Mouse (Mus musculus): ENCODE measurements around the gene Fam177a. TPM values are rescaled to one million over a fixed set of nuclear protein-coding genes. Genes with fewer than 3 reads are reported as not detected.
"Not testable (repeated sequence)": the region's sequence is repeated elsewhere in the genome, so short reads cannot be mapped to it uniquely, and the experiment has no call there.

The Fam177a gene
- total and polyA plus RNA-seq, 2 experiments from 2014 or later: 51.3 to 86.3 TPM

DNA sequence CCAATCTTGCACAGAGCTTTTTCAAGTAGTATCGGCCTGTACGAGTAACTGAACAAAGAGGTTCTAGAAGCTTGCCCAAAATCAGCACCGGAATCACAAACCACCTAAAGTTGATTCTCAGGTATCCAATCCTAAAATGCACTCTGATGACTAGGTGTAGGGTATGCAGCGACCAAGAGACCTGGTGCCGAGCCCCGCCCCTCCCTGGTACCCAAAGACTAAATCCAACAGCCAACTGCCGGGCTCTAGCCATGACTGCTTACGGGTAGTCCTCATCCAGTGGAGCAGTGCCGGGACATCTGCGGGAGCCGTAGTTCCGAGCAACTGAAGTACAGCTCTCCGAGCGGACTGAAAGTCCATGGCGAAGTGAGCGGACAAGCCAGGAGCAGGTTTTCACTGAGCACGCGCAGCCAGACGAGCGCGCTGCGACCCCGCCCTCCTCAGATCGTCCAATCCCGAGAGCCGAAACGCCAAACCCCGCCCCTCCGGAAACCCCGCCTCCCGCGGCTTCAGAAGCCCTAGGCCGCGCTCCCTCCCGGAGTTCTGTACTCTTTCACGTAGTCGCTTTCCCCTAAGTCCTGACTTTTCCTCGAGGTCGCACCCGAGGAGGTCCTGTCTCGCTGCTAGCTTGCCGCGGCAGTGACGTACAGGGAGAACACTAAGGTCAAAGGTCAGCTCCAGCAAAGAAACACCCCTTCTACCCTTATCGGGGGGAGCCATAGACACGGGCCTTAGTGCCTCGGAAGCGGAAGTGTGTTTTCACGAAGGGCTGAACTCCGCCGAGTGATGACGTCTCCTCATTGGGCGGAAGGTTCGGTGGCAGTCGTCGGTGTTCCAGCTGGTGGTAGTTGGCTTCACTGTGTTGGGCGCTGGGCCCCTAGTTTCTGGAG is 30.5 kb downstream of the Fam177a start, which contains the start of gene Srp54b:
Srp54b (plus strand) TSS at position 546 of the 890 bp plus-strand sequence.
- WGBS: no CpG with 5 or more reads among the region's 57 CpGs
- H3K27ac ChIP-seq (ENCODE audit: low read depth, low read length); H3K9ac ChIP-seq; H3K9me3 ChIP-seq (ENCODE audit: low read length); H3K36me3 ChIP-seq (ENCODE audit: insufficient read depth); H3K4me1 ChIP-seq (ENCODE audit: insufficient read depth); H3K4me2 ChIP-seq (ENCODE audit: low read depth); DNase-seq; H3K27me3 ChIP-seq (ENCODE audit: insufficient read depth, low read length); H3K4me3 ChIP-seq (ENCODE audit: low read depth, low read length): not testable (repeated sequence)
- ATAC-seq: peak; percentile 99

DNA sequence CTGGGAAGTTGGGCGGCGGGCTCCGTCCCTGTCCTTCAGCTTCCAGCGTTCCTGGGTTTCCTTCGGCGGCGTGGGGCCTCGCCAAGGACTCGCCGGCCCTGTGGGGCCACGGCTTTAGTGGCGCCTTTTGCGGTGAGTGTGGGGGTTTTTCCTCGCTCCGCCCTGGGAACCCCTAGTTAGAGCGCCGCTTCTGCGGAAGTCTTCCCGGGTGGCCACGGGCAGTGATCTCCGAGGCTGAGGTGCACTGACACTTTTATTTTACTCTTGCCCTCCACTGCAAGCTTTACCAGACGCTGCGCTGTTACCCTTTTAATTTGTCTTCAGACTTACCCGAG is 31.1 kb downstream of the Fam177a start:
- under 1% methylated on average over 9 of the region's 24 CpGs for WGBS
- not testable (repeated sequence) for H3K9ac ChIP-seq; H3K27ac ChIP-seq (ENCODE audit: low read depth, low read length); H3K4me2 ChIP-seq (ENCODE audit: low read depth); H3K27me3 ChIP-seq (ENCODE audit: insufficient read depth, low read length); H3K9me3 ChIP-seq (ENCODE audit: low read length); H3K36me3 ChIP-seq (ENCODE audit: insufficient read depth); DNase-seq; H3K4me3 ChIP-seq (ENCODE audit: low read depth, low read length); H3K4me1 ChIP-seq (ENCODE audit: insufficient read depth)
- ATAC-seq: peak; percentile 42

DNA sequence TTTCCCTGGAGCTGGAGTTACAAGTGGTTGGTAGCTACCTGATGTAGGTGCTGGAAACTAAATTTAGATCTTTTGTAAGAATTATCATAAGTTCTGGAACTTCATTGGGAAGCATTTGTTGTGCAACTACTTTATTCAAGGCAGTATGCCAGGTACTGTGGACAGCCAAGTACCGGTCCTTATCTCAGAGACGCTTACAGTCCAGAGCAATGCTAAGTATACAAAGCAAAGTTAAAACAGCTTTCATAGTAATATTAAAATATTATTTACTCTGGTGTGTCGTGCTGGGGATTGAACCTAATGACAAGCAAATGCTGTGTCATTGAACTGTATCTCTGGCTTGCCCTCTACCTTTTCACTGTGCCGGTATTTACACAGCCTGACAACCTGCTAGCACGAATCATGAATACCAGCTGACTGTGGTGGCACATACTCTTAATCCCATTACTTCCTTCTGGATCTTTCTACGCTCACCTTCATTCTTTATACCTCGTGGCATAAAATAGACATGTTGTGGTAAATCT is 42.8 kb downstream of the Fam177a start:
- H3K36me3 ChIP-seq (ENCODE audit: insufficient read depth); H3K4me1 ChIP-seq (ENCODE audit: insufficient read depth); H3K4me2 ChIP-seq (ENCODE audit: low read depth); H3K27ac ChIP-seq (ENCODE audit: low read depth, low read length); H3K4me3 ChIP-seq (ENCODE audit: low read depth, low read length); ATAC-seq; H3K9ac ChIP-seq; H3K9me3 ChIP-seq (ENCODE audit: low read length); DNase-seq; H3K27me3 ChIP-seq (ENCODE audit: insufficient read depth, low read length): not testable (repeated sequence)
- no CpG with 5 or more reads among the region's 7 CpGs for WGBS

DNA sequence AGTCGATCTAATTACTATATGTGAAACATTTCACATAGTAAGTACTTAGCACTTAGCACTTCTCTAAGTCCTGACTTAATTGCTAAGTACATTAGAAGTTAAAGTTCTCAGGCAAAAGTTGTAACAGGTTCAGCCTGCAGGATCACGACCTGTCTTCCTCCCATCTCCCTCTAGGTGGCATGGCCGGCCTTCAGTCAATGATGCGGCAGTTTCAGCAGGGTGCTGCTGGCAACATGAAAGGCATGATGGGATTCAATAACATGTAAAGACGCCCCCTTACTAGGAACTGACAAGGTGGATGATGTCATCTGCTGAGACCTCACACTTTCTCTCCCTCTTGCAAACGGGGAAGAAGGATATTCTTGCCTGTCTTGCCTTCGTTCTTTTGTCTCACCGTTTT is 63.4 kb downstream of the Fam177a start:
- H3K9ac ChIP-seq; H3K4me3 ChIP-seq (ENCODE audit: low read depth, low read length); H3K36me3 ChIP-seq (ENCODE audit: insufficient read depth); ATAC-seq; H3K27ac ChIP-seq (ENCODE audit: low read depth, low read length); DNase-seq; H3K27me3 ChIP-seq (ENCODE audit: insufficient read depth, low read length); H3K4me2 ChIP-seq (ENCODE audit: low read depth); H3K9me3 ChIP-seq (ENCODE audit: low read length); H3K4me1 ChIP-seq (ENCODE audit: insufficient read depth): not testable (repeated sequence)
- WGBS: no CpG with 5 or more reads among the region's 8 CpGs

DNA sequence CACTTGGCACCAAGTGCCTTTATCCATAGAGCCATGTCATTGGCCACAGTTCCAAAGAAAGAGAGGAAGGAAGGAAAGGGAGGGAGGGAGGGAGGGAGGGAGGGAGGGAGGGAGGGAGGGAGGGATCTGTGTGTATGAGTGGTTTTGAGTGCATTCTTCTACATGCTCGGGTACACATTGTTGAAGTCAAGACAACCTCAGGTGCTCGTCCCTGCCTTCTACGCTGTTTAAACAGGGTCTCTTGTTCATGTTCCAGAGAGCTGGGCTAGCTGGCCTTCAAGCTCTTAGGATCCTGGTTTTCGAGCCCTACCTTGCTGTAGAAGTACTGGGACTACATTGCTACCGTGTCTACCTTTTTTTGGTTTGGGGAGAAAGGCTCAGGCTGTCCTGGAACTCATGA is 64.9 kb downstream of the Fam177a start:
- H3K4me1 ChIP-seq (ENCODE audit: insufficient read depth); H3K9ac ChIP-seq; H3K9me3 ChIP-seq (ENCODE audit: low read length); DNase-seq; H3K36me3 ChIP-seq (ENCODE audit: insufficient read depth); ATAC-seq; H3K27me3 ChIP-seq (ENCODE audit: insufficient read depth, low read length); H3K4me3 ChIP-seq (ENCODE audit: low read depth, low read length); H3K4me2 ChIP-seq (ENCODE audit: low read depth); H3K27ac ChIP-seq (ENCODE audit: low read depth, low read length): not testable (repeated sequence)
- no CpG with 5 or more reads among the region's 5 CpGs for WGBS

Other genes with a start within 250 kb of the Fam177a start
- not detected in 2 replicates for gene Gm20403, start 137.9 kb upstream of the Fam177a start, total RNA-seq (2014; rRNA removed)
- not detected in 2 replicates for gene Gm20403, start 137.9 kb upstream of the Fam177a start, polyA plus RNA-seq (2015; fragmentation: Nextera tagmentation; extraction: Ambion mirVana)
- 3.3 and 5.5 TPM in 2 replicates for gene Baz1a, start 110.1 kb upstream of the Fam177a start, total RNA-seq (2014; rRNA removed)
- gene Baz1a, start 110.1 kb upstream of the Fam177a start, polyA plus RNA-seq (2015; fragmentation: Nextera tagmentation; extraction: Ambion mirVana): 3.4 and 4.3 TPM in 2 replicates
- 18.9 and 19.3 TPM in 2 replicates for gene 2700097O09Rik, start 44.4 kb upstream of the Fam177a start, total RNA-seq (2014; rRNA removed)
- 14.6 and 15.6 TPM in 2 replicates for gene 2700097O09Rik, start 44.4 kb upstream of the Fam177a start, polyA plus RNA-seq (2015; fragmentation: Nextera tagmentation; extraction: Ambion mirVana)
- 120 and 131 TPM in 2 replicates for gene Srp54a, start 44.2 kb upstream of the Fam177a start, total RNA-seq (2014; rRNA removed)
- 227 and 228 TPM in 2 replicates for gene Srp54a, start 44.2 kb upstream of the Fam177a start, polyA plus RNA-seq (2015; fragmentation: Nextera tagmentation; extraction: Ambion mirVana)
- gene Srp54b, start 30.6 kb downstream of the Fam177a start, total RNA-seq (2014; rRNA removed): 75.7 and 96.9 TPM in 2 replicates
- gene Srp54b, start 30.6 kb downstream of the Fam177a start, polyA plus RNA-seq (2015; fragmentation: Nextera tagmentation; extraction: Ambion mirVana): 75.3 and 75.8 TPM in 2 replicates
- gene 1700047I17Rik2, start 75.1 kb downstream of the Fam177a start, total RNA-seq (2014; rRNA removed): 0.46 TPM in 1 of 2 replicates, not detected in the other
- gene 1700047I17Rik2, start 75.1 kb downstream of the Fam177a start, polyA plus RNA-seq (2015; fragmentation: Nextera tagmentation; extraction: Ambion mirVana): not detected in 2 replicates
- 63.9 and 73.2 TPM in 2 replicates for gene Srp54c, start 105.7 kb downstream of the Fam177a start, total RNA-seq (2014; rRNA removed)
- gene Srp54c, start 105.7 kb downstream of the Fam177a start, polyA plus RNA-seq (2015; fragmentation: Nextera tagmentation; extraction: Ambion mirVana): 90.1 and 97.6 TPM in 2 replicates
- gene 1110008L16Rik, start 175.1 kb downstream of the Fam177a start, total RNA-seq (2014; rRNA removed): 12.7 and 15.6 TPM in 2 replicates
- gene 1110008L16Rik, start 175.1 kb downstream of the Fam177a start, polyA plus RNA-seq (2015; fragmentation: Nextera tagmentation; extraction: Ambion mirVana): 7.7 and 11.9 TPM in 2 replicates
- gene Ppp2r3c, start 178.5 kb downstream of the Fam177a start, total RNA-seq (2014; rRNA removed): 19.5 and 19.9 TPM in 2 replicates
- 17.8 and 19.8 TPM in 2 replicates for gene Ppp2r3c, start 178.5 kb downstream of the Fam177a start, polyA plus RNA-seq (2015; fragmentation: Nextera tagmentation; extraction: Ambion mirVana)